Mouse (Mus musculus): ENCODE results near the gene Rell1.

DNA sequence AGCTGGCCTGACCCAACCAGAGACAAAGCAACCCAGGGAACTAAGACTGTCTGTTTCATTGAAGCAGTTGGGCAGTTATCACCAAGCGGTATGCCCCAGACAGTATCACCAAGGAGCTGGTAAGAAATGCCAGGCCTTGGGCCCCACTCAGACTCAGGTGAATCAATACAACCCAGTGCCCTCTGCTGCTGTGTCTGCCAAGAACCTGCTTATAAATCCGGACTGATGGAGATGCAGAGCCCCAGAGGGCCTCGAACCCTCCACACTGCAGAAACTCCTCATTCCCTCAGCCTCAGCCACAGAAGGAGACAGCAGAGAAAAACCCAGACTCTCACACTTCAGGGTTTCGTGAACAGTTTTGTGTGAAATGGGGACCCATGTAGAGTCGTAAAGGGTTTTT is 82.4 kb downstream of the Rell1 start:
- TF ChIP-seq POLR2A (IDR thresholded peaks at IDR 0.05; ENCODE audit: insufficient read depth, low read depth, low read length) = no peak
- TF ChIP-seq CTCF (IDR thresholded peaks at IDR 0.05) = no peak
- TF ChIP-seq EP300 (IDR thresholded peaks at IDR 0.05; ENCODE audit: insufficient read depth, low read depth, low read length) = no peak
